Mouse (Mus musculus) forebrain, embryonic 16.5 days (tissue): ENCODE data around the gene Rbm33. TPM values are rescaled to one million over a fixed set of nuclear protein-coding genes. Genes with fewer than 3 reads are reported as not detected.

Experiments
- ATAC-seq: fragments of 200-750 bp; cut with Nextera tagmentation; 2 replicates; pipeline ENCODE4 v1.8.0; 2017; ENCODE audit warnings: mild to moderate bottlenecking, moderate library complexity
- H3K27ac ChIP-seq: fragments of 300-500 bp; sonication (generic); 2 replicates; pipeline ENCODE4 v1.5.1; 2014; ENCODE audit warnings: low read length, control low read depth
- H3K27me3 ChIP-seq: fragments of 300-500 bp; sonication (generic); replicated peaks from 2 replicates; pipeline ENCODE4 v1.6.1; 2014; ENCODE audit warnings: low read length; ENCODE audit not compliant: control insufficient read depth, insufficient read depth
- H3K36me3 ChIP-seq: fragments of 300-500 bp; sonication (generic); 2 replicates; pipeline ENCODE4 v1.6.1; 2014; ENCODE audit not compliant: control insufficient read depth, insufficient read depth
- H3K4me1 ChIP-seq: fragments of 300-500 bp; sonication (generic); replicated peaks from 2 replicates; pipeline ENCODE4 v1.6.1; 2014; ENCODE audit warnings: low read length; ENCODE audit not compliant: control insufficient read depth, insufficient read depth
- H3K4me2 ChIP-seq: fragments of 300-500 bp; sonication (generic); 2 replicates; pipeline ENCODE4 v1.6.1; 2014; ENCODE audit warnings: mild to moderate bottlenecking, low read length, control low read depth
- H3K4me3 ChIP-seq: fragments of 300-500 bp; sonication (generic); replicated peaks from 2 replicates; pipeline ENCODE4 v1.5.1; 2014; ENCODE audit warnings: mild to moderate bottlenecking, low read length, control low read depth
- H3K9ac ChIP-seq: fragments of 300-500 bp; sonication (generic); replicated peaks from 2 replicates; pipeline ENCODE4 v1.6.1; 2014; ENCODE audit warnings: low read depth, low read length, control low read depth
- H3K9me3 ChIP-seq: fragments of 300-500 bp; sonication (generic); 2 replicates; pipeline ENCODE4 v1.6.1; 2016; ENCODE audit warnings: low read length; ENCODE audit not compliant: control insufficient read depth
- WGBS: fragments of 180-500 bp; shearing (Covaris S2); extraction: QIAGEN DNeasy Blood & Tissue Kit; methylation state at CpG from one replicate; pipeline ENCODE4 v1.1.7; 2014; 5-methylcytosine and 5-hydroxymethylcytosine counted together
- polyA plus RNA-seq: library from polyadenylated mRNA; unstranded; fragments of >200 nt; fragmentation: Nextera tagmentation; extraction: Ambion mirVana; gene quantifications from 2 replicates; pipeline ENCODE4 v1.2.1, GENCODE M21; 2015

Gene Rbm33
- polyA plus RNA-seq = 18.8 and 19.2 TPM in 2 replicates

DNA sequence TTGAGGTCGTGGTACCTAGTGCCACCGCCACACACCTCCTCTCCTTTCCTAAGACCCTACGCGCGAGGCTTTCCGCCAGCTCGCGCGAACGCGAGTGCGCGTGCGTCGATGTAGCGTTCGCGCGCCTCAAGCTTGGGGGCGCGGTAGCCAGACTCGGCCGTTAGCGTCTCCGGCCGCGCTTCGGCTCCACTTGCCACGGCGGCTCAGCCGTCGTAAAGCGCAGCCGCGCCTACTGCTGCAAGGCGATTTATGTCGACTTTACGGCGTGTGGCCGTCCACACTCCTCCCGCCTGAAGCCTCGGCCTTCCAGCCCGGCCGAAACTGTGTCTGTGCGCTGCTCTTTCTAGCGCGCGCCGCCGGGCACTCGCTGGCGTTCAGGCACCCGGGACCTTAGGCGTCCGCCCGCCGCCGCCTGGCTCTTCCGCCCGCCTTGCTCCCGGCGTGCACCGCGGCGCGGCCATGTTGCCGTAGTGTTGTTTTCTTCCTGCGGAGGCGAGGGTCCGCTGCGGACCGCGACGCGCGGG, at the start of gene Rbm33:
TSS of gene Rbm33 (plus strand) at position 400 of the 524 bp plus-strand sequence.
- peaks cover 24% of the 10 kb centered on the region for H3K4me1 ChIP-seq
- H3K4me3 ChIP-seq = peak within 1 kb of the TSS; percentile 89
- peak; percentile 93 for ATAC-seq

DNA sequence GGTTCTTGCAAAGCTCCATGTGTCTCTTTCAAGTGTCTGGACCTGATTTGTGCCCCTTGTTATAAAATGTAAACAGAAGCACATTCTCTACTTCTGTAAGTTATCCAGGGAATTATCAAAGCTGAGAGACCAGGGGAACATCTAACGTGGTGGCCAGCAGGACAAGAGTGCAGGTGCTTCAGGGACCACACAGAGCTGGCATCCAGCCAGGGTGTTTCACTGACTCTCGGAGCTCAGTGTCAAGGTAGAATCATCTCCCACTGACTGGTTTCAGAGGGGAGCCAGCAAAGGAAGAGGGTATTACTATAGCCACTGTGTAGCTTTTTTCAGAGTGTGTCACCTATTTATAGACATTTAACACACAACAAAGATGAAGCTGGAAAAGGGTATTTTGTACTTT, 49.3 kb upstream of the Rbm33 start:
- WGBS = 37% methylated on average over 2 of the region's 2 CpGs
- no peak for ATAC-seq
- Histone ChIP-seq H3K27ac (no peak overlapping the region), H3K4me2 (no peak overlapping the region), H3K9ac (no peak overlapping the region), H3K9me3 (no peaks in the 10 kb centered on the region), H3K27me3 (no peaks in the 10 kb centered on the region), H3K4me3 (no peak overlapping the region), H3K4me1 (no peaks in the 10 kb centered on the region), H3K36me3 (no peaks in the 10 kb centered on the region)

More for the DNA sequence above, at the start of gene Rbm33:
- Histone ChIP-seq H3K36me3 (no peaks in the 10 kb centered on the region), H3K27me3 (no peaks in the 10 kb centered on the region), H3K4me2 (peak within 1 kb of the TSS; percentile 74), H3K9ac (peak within 1 kb of the TSS; percentile 99), H3K27ac (peak within 1 kb of the TSS; percentile 100), H3K9me3 (no peaks in the 10 kb centered on the region)
- WGBS = under 1% methylated on average over 75 of the region's 76 CpGs

DNA sequence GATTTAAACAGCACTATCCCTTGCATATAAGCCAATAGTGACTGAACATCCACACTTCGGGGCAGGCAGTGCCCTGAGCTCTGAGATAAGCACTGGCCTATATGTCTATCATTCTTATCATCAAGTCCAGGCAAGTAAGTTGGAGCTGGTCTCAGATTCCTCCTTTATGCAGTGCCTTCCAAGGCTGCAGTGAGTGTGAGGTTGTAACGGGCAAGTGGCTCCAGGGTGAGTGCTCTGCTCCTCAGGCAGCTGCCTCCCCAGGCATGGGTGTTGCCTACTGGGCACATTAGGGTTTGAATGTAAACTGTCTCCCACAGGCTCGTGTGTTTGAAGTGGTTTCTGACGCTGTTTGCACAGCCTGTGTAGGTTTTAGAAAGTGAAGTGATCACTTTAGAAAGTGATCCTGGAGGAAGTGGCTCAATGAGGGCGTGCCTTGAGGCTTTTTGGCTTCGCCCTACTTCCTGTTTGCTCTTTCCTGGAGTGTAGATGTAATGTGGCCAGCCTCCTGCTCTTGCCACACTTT, 47.4 kb upstream of the Rbm33 start:
- H3K36me3 ChIP-seq = no peaks in the 10 kb centered on the region
- ATAC-seq = no peak
- 72% methylated on average over 6 of the region's 6 CpGs for WGBS
- H3K4me2 ChIP-seq = no peak overlapping the region
- H3K27ac ChIP-seq = no peak overlapping the region
- H3K4me3 ChIP-seq = no peak overlapping the region
- no peaks in the 10 kb centered on the region for H3K9me3 ChIP-seq
- no peak overlapping the region for H3K9ac ChIP-seq
- no peaks in the 10 kb centered on the region for H3K4me1 ChIP-seq
- H3K27me3 ChIP-seq = no peaks in the 10 kb centered on the region

DNA sequence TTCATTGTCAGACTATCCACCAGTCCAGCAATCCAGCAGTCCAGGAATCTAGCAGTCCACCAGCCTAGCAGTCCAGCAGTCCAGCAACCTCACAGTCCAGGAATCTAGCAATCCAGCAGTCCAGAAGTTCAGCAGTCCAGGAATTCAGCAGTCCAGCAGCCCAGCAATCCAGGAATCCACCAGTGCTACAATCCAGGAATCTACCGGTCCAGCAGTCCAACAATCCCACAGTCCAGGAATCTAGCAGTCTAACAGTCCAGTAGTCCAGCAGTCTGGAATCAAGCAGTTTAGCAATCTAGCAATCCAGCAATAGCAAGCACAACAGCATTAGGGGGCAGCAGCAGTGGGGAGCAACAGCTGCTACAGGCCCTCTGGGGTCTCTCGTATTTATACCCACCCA, 44.1 kb upstream of the Rbm33 start:
- no peak overlapping the region for H3K9ac ChIP-seq
- no peaks in the 10 kb centered on the region for H3K36me3 ChIP-seq
- H3K4me2 ChIP-seq = no peak overlapping the region
- no peak overlapping the region for H3K4me3 ChIP-seq
- WGBS = 79% methylated on average over 2 of the region's 2 CpGs
- H3K4me1 ChIP-seq = no peaks in the 10 kb centered on the region
- no peaks in the 10 kb centered on the region for H3K27me3 ChIP-seq
- ATAC-seq = no peak
- H3K9me3 ChIP-seq = no peaks in the 10 kb centered on the region
- H3K27ac ChIP-seq = no peak overlapping the region

DNA sequence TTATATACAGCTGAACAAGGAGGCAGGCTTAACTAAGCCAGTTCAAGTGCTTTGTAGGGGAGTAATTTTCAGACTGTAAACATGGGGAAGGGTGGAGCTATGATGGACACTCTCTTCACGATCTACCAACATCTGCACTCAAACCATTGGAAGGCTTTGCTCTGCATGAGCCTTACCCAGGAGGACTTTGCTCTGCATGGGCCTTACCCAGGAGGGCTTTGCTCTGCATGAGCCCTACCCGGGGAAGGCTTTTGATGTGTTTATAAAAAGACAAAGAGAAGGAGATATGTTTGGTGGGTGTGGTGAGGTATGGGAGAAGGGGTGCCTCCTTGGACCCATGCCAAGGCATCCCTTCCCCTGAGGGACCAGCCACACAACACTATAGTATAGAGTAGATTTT, 39.6 kb upstream of the Rbm33 start:
- WGBS = 71% methylated on average over 2 of the region's 2 CpGs
- Histone ChIP-seq H3K4me1 (no peaks in the 10 kb centered on the region), H3K27me3 (no peaks in the 10 kb centered on the region), H3K9ac (no peak overlapping the region), H3K4me3 (no peak overlapping the region), H3K36me3 (no peaks in the 10 kb centered on the region), H3K27ac (no peak overlapping the region), H3K9me3 (no peaks in the 10 kb centered on the region), H3K4me2 (no peak overlapping the region)
- ATAC-seq = no peak

DNA sequence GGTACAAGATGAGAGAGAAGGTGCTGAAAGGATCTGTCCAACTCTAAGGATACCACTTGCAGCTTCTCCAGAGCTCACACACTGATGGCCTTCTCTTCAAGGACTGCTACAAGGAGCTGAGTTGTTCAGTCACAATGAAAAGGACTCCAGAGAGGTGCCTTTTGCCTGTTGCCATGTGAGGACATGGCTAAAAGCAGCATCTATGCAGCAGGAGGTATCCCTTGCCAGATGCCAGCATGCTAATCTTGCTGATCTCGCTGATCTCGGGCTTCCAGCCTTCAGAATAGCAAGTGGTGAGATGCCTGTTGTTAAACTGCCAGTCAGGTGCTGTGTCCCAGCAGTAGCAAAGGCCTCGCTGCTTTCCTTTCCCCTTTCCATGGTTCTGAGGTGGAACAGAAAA, 27.8 kb upstream of the Rbm33 start:
- H3K27ac ChIP-seq = no peak overlapping the region
- WGBS = 60% methylated on average over 3 of the region's 3 CpGs
- no peaks in the 10 kb centered on the region for H3K36me3 ChIP-seq
- no peaks in the 10 kb centered on the region for H3K27me3 ChIP-seq
- ATAC-seq = no peak
- H3K4me2 ChIP-seq = no peak overlapping the region
- H3K4me1 ChIP-seq = no peaks in the 10 kb centered on the region
- H3K4me3 ChIP-seq = no peak overlapping the region
- no peak overlapping the region for H3K9ac ChIP-seq
- no peaks in the 10 kb centered on the region for H3K9me3 ChIP-seq

DNA sequence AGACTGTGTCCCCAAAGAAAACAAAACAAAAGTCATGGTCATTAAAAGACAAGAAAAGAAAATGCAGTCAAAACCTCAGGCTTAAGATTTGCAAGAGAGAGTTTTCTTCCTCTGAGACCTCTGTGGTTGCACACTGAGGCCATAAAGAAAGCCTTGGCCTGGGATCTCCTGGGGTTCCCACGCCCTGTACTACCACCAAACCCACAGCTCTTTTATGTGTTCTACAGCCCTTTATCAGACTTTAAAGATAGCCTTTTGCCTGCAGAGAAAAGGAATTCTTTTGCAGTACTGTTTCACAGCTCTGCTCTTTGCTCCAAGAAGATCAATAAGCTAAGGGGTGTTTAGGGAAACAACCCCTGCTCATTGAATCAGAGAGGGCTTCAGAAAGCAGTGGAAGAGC, 26.3 kb upstream of the Rbm33 start:
- Histone ChIP-seq H3K4me2 (no peak overlapping the region), H3K4me3 (no peak overlapping the region), H3K4me1 (no peaks in the 10 kb centered on the region), H3K9ac (no peak overlapping the region), H3K9me3 (no peaks in the 10 kb centered on the region), H3K36me3 (no peaks in the 10 kb centered on the region), H3K27me3 (no peaks in the 10 kb centered on the region), H3K27ac (no peak overlapping the region)
- no peak for ATAC-seq
- WGBS = 62% methylated on average over 1 of the region's 1 CpGs

DNA sequence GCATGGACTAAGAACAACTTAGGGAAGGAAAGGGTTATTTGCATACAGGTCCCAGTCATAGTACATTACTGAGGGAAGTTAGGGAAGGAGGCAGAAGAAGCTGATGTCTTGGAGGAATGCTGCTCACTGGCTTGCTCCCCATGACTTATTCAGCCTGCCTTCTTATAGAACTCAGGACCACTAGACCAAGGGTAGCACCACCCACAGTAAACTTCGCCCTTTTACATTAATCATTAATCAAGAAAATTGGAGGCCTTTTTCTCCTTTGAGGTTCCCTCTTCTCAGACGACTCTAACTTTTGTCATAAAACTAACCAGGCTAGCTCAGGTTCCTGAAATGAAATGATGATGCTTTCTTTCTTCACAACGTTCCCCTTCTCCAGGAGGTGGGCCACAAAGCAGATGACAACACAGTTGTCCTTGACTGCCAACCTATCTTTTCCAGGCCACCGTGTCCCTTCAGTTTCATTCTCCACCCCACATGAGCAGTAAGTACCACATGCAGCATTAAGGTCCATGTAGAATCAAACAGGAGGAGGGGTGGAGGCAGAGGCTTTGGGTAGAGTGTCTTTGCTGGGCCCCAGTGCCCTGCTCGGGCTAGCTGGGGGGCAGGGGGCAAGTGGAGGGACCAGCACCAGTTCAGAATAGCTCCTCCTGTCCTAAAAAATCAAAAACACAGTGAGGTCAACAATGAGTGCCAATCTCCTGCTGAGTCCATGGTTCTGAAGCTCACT, 25.6 kb upstream of the Rbm33 start:
- no peaks in the 10 kb centered on the region for H3K4me1 ChIP-seq
- H3K4me3 ChIP-seq = no peak overlapping the region
- no peak overlapping the region for H3K9ac ChIP-seq
- no peaks in the 10 kb centered on the region for H3K9me3 ChIP-seq
- H3K27me3 ChIP-seq = no peaks in the 10 kb centered on the region
- ATAC-seq = no peak
- H3K4me2 ChIP-seq = no peak overlapping the region
- no peaks in the 10 kb centered on the region for H3K36me3 ChIP-seq
- no peak overlapping the region for H3K27ac ChIP-seq
- WGBS = 84% methylated on average over 5 of the region's 5 CpGs

DNA sequence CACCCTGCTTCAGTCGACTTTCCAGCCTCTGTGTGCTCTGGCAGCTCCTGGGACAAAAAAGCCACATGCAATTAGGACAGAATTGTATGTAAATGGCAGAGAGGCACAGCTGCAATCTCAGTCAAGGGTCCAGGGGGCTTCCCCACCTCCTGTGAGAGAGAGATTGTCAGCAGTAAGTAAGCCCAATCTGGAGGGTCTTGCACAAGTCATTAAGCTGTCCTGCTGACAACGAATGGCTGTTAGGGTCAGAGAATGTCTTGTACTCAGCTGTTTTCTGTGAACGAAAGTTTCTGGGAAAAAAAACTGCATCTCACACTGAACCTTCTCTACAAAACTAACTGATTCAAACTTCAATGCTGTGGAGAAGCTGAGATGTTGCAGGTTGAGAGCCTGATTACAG, 24.6 kb upstream of the Rbm33 start:
- no peaks in the 10 kb centered on the region for H3K27me3 ChIP-seq
- no peaks in the 10 kb centered on the region for H3K9me3 ChIP-seq
- H3K4me3 ChIP-seq = no peak overlapping the region
- no peaks in the 10 kb centered on the region for H3K4me1 ChIP-seq
- no peaks in the 10 kb centered on the region for H3K36me3 ChIP-seq
- no peak overlapping the region for H3K9ac ChIP-seq
- no peak overlapping the region for H3K4me2 ChIP-seq
- H3K27ac ChIP-seq = no peak overlapping the region
- ATAC-seq = no peak
- 52% methylated on average over 3 of the region's 3 CpGs for WGBS
